Mouse (Mus musculus) brain, embryonic 14.5 days (tissue): ENCODE measurements around the gene Ccdc28b. TPM values are rescaled to one million over a fixed set of nuclear protein-coding genes. Genes with fewer than 3 reads are reported as not detected.
A peak's percentile ranks its signal among the peaks of the same experiment; 100 is the strongest.

Experiments used
- DNase-seq: peaks from one replicate; pipeline ENCODE4 v3.0.0-alpha.2; 2011; ENCODE audit warnings: low read depth
- CTCF ChIP-seq: fragments of 200-500 bp; IDR thresholded peaks from 2 replicates; pipeline ENCODE4 v1.5.1; 2012; ENCODE audit warnings: inconsistent platforms, mild to moderate bottlenecking, moderate library complexity, borderline replicate concordance; ENCODE audit not compliant: insufficient read depth, insufficient read length; ENCODE audit errors: extremely low read depth
- POLR2A ChIP-seq: fragments of 200-500 bp; IDR thresholded peaks from 2 replicates; pipeline ENCODE4 v1.6.1; 2012; ENCODE audit warnings: mild to moderate bottlenecking, inconsistent platforms, borderline replicate concordance; ENCODE audit not compliant: poor library complexity, insufficient read depth, insufficient read length, severe bottlenecking; ENCODE audit errors: extremely low read depth
- polyA plus RNA-seq: library from polyadenylated mRNA; depleted of rRNA; stranded (reverse); fragments of >200 nt; gene quantifications from 2 replicates; pipeline ENCODE4 v1.2.3, GENCODE M21; 2012

Gene Ccdc28b
- polyA plus RNA-seq, 1 experiment, result 116 TPM

DNA sequence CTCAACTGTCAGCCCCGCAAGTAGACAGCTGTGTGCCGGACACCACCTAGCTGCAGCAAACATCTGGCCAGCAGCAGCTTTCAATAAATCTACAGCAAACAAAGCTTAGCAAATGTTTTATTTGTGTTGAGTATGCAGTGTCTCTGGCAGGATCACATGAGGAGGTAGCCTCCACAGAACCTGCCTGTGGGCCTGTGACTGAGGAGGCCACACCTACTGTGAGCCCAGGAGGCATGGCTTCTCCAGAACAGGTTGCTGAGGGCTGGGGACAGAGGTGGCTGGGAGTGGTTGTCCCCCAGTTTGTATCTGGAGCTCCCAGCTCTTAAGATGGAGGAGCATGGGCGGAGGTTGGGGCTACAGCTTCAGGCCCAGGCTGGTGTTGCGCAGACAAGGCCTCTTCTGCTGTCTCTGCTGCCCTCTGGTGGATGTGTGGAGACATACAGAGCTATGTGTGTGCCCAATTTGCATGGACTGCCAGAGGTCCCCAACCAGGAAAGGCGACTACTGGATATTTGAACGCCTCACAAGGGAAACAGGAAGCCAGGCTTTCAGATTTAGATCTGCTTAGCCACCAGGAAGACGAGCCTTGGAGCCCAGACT lies 15.2 kb downstream of the Ccdc28b start:
- TF ChIP-seq POLR2A (no peak), CTCF (peak; percentile 93)

DNA sequence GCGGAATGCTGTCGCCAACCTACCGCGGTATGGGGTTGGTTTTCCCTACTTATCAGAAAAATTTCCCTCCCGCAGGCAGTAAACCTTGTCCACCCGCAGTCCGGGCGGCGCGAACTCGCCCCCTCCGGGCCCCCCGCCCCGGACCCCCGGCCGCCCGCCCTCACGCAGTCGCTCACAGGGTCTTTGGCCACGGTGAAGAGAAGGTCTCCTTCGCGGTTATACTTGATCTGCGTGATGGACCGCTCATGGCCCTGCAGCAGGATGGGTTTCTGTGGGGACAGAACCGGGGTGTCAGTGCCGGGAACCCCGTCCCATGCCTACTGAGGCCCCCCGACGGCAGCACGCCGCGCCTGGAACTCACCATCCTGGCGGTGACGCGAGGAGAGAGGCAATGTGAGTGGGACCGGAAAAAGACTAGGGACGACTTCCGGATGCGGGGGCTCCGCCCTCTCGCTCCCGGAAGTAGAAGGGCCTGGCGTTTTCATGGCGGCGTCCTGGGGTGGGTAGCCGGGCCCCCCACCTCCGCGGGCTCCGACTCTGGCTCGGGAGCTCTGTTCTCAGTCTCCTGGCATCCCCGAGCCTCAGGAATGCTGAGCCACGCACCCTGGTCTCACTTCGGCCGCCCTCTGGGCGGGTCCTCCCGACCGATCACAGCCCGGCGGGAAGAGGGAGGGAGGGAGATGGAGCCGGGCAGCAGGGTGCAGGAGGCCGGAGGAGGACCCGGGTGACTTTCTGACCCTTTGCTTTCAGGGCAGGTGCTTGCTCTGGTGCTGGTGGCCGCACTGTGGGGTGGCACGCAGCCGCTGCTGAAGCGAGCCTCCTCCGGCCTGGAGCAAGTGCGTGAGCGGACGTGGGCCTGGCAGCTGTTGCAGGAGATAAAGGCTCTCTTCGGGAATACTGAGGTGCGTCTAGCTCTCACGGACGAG lies 23.3 kb downstream of the Ccdc28b start, which contains the start of the genes Eif3i and Tmem234:
Gene Eif3i, minus strand, starts transcription at position 416 of the 926 bp plus-strand sequence.
Gene Tmem234, plus strand, starts transcription at position 436 of the 926 bp plus-strand sequence.
- TF ChIP-seq POLR2A (peak; percentile 44; the same call in 1 of the 2 replicates), CTCF (no peak)
- DNase-seq, result peak; percentile 93

More for the DNA sequence above, 15.2 kb downstream of the Ccdc28b start:
- DNase-seq, result peak; percentile 93

DNA sequence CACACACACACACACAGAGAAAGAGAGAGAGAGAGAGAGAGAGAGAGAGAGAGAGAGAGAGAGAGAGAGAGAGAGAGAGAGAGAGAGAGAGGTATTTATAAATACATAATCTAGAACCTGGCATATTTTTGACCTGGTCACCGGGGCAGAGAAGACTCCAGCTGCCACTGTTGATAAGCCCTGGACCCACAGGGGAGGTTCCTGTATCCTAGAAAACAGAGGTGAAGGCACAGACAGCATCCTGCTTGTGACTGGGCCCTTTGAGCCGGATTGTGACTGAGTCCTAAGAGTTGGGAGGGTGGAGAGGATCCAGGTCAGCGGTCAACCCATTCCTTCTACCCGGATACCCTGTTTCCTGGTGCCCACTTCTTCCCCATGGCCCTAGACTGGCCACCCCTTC lies 34.9 kb downstream of the Ccdc28b start:
- no peak for DNase-seq
- TF ChIP-seq CTCF, result no peak
- no peak for TF ChIP-seq POLR2A

DNA sequence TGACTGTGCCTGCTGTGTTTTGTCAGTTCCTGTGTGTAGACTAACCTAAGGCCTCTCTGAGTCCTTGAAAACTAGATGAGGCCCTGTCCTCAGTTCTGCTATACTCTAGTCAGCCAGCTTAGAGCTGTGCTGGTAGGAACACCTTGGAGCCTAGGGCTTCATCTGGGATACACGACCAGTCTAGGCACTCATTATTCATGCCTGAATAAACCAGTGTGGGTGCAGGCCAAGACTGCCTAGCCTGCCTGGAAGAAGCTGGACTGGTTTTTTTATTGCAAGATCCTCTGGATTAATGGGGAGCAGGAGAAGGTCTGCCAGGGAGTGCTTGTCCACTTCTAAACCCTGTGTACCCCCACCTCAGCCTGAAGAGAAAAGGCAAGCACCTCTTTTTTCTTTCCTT lies 36.8 kb downstream of the Ccdc28b start:
- no peak for TF ChIP-seq POLR2A
- TF ChIP-seq CTCF, result no peak
- DNase-seq, result no peak

DNA sequence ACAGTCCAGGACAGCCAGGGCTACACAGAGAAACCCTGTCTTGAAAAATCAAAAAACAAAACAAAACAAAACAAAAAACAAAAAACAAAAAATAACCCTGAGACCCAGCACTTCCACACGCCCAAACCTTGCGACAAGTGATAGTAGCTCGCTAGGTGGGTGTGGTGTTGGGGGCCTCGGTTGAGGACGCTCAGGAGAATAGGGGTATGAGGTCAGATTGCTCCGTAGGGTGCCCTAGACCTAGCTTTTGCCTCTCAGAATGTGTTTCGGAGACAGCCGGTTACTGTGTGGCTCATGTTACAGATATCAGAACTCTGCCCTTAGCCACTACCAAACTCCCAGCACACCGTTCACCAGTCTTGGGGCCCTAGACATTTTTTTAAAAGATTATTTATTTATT lies 38.0 kb downstream of the Ccdc28b start:
- DNase-seq, result no peak
- TF ChIP-seq CTCF, result no peak
- no peak for TF ChIP-seq POLR2A

DNA sequence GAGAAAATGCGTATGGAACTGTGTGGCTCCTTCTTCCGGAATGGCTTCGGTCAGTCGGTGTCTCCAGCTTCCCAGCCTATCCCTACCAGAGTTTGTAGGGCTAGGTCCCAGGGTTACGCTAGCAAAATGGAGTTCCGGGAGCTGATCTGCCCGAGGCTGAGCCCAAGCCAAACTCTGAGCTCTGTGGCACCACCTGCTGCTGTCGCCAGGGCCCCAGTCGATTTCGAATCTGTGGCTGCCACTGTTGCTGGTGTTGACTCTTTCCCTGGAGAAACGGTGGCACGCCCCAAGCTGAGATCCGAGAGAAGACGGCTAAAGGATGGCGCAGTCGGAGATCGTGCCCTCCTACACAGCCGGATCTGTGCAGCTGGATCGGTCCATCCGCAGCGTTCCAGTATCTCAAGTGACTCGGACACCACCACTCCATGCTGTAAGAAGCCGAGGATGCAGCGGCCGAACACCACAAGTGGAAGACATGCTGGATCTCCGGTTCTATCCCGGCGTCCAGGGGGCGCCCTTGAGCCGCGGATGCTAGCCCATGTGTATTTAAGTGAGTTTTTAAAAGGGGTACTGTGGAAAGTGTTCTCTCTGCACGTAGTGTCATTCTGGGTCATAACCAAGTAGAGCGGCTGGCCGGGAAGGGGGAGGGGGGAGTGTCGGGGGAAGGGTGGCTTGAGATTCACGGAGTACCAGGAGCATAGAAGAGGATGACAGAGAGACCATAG lies 38.7 kb downstream of the Ccdc28b start:
- peak; percentile 80 for DNase-seq
- TF ChIP-seq CTCF, result peak; percentile 74
- TF ChIP-seq POLR2A, result no peak

DNA sequence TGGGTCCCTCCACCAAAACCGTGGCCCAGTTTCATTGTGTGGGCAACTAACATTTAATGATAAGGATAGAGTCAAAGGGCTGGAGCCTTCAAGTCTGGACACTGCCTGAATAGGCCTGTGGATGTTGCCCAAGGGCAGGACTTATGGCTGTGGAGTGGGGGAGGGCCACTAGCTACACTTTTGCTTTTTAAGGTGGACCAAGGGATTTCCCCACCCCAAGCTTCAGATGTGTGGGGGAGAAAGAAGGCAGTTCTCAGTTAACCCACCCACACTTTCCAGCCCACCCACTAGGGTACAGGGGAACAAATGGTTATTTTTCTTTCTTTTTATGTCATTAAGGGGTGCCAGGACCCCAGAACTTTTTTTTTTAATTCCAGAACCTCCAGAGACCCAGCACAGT lies 39.4 kb downstream of the Ccdc28b start:
- no peak for DNase-seq
- TF ChIP-seq CTCF (no peak), POLR2A (no peak)

DNA sequence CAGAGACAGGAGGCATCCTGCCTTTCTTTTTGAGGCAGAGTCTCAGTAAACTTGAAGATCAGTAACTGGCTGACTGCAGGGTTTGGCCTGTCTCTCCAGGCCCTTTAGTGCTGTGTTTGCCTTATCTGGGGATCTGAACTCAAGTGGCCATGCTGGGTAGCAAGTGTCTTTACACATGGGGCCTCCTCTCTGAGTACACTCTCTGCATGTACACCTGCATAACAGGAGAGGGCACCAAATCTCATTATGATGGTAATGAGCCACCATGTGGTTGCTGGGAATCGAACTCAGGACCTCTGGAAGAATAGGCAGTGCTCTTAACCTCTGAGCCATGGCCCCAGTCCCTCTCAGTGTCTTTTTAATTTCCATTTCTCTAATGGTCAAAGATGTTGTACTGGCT lies 41.5 kb downstream of the Ccdc28b start:
- TF ChIP-seq CTCF, result no peak
- no peak for TF ChIP-seq POLR2A
- no peak for DNase-seq

DNA sequence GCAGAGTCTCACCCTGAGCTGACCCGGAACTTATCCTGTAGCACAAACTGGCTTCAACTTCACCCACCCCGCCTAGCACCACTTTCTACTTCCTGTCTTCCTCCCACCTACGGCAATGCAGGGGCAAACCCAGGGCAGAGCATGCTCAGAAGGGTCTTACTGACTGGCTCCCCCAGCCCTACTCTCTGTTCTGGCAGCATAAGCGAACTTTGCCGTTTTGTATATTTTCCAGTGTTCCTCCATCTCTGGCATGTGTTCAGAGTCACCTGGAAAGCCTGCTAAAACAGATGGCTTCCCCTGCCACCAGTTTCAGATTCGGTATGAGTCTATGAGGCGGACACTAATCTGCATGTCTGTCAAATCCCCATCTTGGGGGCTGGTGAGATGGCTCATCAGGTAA lies 43.4 kb downstream of the Ccdc28b start:
- no peak for TF ChIP-seq POLR2A
- no peak for TF ChIP-seq CTCF
- DNase-seq, result peak; percentile 38

DNA sequence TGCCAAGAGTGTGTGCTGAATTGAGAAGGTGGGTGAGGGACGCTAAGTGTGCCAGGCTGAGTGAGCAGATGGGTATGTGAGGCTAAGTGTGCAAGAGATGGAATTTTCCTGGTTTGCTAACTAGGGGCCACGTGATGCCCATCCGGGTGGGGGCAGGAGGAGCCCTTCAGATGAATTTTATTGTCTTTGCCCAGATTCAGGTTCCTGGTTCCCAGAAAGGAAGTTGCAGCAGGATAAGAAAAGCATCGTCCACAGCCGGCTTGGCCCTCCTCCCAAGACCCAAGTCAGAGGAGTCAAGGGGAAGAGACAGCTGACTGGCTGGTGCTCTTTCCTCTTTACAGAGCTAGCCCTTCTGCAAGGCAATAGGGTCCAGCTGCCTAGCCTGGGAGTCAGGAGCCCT lies 45.3 kb downstream of the Ccdc28b start, which contains the start of gene Fam167b:
Gene Fam167b, minus strand, starts transcription at position 84 of the 400 bp plus-strand sequence.
- TF ChIP-seq CTCF (no peak), POLR2A (no peak)
- no peak for DNase-seq

DNA sequence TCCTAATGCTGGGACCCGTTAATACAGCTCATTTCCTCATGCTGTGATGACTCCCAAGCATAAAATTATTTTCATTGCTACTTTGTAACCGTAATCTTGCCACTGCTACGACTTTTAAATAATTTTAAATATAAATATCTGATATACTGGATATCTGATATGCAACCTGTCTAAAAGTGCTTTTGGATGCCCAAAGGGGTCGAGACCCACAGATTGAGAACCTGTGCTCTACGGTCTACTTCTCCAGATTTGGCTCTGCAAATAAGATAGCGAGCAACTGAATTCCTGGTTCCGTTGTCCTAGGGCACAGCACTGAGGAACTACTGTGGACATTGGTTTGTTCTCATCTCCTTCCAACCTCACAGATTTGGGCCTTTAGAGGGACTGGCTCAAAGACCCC lies 46.1 kb downstream of the Ccdc28b start:
- no peak for DNase-seq
- TF ChIP-seq CTCF, result no peak
- TF ChIP-seq POLR2A, result no peak

DNA sequence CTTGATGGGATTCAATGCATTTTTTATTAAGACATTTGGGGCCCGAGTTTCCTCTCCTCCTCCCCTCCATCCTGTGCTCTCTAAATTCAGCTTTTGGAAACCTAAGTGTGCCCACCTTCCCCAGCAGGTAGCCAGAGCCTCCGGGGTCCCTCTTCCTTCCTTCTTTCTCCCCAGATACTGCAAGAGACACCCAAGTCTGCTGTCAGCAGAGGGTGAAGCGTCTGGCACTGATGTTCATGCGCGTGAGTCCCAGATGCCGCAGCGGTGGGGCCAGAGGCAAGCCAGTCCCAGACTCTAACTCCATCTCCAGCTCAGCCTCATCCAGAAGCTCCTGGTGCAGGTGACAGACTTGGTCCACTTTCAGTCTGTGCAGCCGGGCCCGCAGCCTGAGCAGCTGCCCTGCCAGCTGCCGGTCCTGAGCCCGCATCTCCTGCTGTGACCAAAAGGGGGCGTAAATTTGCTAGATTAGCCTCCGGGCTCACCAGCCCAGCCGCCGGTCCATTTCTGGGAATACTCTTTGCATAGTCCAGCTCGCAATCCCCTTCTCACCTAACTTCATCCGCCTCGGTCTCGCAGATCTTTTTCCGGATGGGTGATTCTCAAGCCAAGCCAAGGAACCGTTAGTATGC lies 46.8 kb downstream of the Ccdc28b start:
- peak; percentile 69 for DNase-seq
- TF ChIP-seq POLR2A (no peak), CTCF (peak; percentile 54; the same call in 1 of the 2 replicates)

DNA sequence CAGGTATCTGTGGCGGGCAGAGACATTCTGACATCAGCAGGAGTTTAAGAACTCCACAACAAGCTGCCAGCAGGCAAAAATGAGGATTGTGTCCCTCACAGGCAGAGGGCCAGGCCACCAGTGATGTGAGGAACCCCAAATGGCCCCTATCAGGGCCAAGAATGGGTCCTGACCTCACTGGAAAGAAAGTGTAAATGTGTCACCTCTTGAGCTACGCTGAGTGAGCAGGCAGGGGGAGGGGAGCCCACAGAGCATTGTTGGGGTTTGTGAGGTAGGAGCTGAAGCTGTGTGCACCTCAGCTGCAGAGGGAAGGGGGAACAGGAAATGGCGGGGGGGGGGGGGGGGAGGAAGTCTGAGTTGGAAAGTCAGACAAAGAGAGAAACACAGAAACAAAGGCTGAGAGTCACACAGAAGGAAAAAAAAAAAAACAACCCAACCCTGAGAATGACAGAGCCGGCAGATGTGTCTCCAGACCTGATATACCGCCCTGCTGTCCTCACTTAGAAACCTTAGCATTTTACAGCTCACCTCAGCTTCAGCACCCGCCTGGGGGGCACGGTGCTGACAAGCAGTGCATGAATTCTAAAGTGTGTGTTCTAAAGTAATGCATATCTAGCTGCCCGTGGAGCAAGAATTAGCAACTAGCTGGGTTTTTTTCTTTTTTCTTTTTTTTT lies 48.4 kb downstream of the Ccdc28b start:
- TF ChIP-seq CTCF (no peak), POLR2A (no peak)
- no peak for DNase-seq

DNA sequence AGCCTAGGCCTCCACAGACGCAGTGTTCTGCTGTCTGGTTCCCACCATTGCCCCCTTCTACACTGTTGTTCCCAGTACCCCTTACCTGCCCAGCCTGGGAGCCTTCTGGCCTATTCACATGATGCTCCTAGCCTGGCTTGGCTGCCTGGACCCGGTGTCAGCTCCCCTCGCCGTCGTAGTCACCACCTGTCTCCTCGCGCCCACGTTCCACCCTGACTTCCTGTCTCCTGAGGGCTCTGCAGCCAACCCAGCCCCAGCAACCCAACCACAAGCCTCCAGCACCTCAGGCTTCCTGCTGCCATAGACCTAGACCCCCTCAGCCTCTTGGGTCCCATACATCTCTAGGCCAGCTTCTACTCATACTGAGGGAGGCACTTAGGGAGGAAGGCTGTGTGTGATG lies 50.3 kb downstream of the Ccdc28b start, which contains the start of gene Lck:
Gene Lck, minus strand, starts transcription at position 212 of the 400 bp plus-strand sequence.
- TF ChIP-seq POLR2A (no peak), CTCF (no peak)
- no peak for DNase-seq
